Mouse (Mus musculus) midbrain, embryonic 13.5 days (tissue): ENCODE results near the gene Cldn13. TPM values are rescaled to one million over a fixed set of nuclear protein-coding genes. Genes with fewer than 3 reads are reported as not detected.
A peak's percentile ranks its signal among the peaks of the same experiment; 100 is the strongest.

Source experiments
- ATAC-seq: fragments of 200-750 bp; cut with Nextera tagmentation; 2 replicates; pipeline ENCODE4 v1.8.0; 2017; ENCODE audit warnings: mild to moderate bottlenecking, moderate TSS enrichment, moderate library complexity
- H3K27ac ChIP-seq: fragments of 300-500 bp; sonication (generic); 2 replicates; pipeline ENCODE4 v1.5.1; 2015; ENCODE audit warnings: inconsistent platforms, mild to moderate bottlenecking, moderate library complexity
- H3K27me3 ChIP-seq: fragments of 300-500 bp; sonication (generic); 2 replicates; pipeline ENCODE4 v1.6.1; 2015; ENCODE audit warnings: mild to moderate bottlenecking, inconsistent platforms
- H3K36me3 ChIP-seq: fragments of 300-500 bp; sonication (generic); 2 replicates; pipeline ENCODE4 v1.6.1; 2015; ENCODE audit warnings: mild to moderate bottlenecking, inconsistent platforms
- H3K4me1 ChIP-seq: fragments of 300-500 bp; sonication (generic); replicated peaks from 2 replicates; pipeline ENCODE4 v1.6.1; 2015; ENCODE audit warnings: inconsistent platforms
- H3K4me2 ChIP-seq: fragments of 300-500 bp; sonication (generic); replicated peaks from 2 replicates; pipeline ENCODE4 v1.6.1; 2015; ENCODE audit warnings: moderate library complexity, mild to moderate bottlenecking, inconsistent platforms
- H3K4me3 ChIP-seq: fragments of 300-500 bp; sonication (generic); replicated peaks from 2 replicates; pipeline ENCODE4 v1.5.1; 2015; ENCODE audit warnings: mild to moderate bottlenecking, inconsistent platforms
- H3K9ac ChIP-seq: fragments of 300-500 bp; sonication (generic); replicated peaks from 2 replicates; pipeline ENCODE4 v1.6.1; 2015; ENCODE audit warnings: mild to moderate bottlenecking, inconsistent platforms
- H3K9me3 ChIP-seq: fragments of 300-500 bp; sonication (generic); 2 replicates; pipeline ENCODE4 v1.6.1; 2016; ENCODE audit warnings: mild to moderate bottlenecking, inconsistent platforms
- WGBS: fragments of 180-500 bp; shearing (Covaris S2); methylation state at CpG from one replicate; pipeline ENCODE4 v1.1.7; 2015; 5-methylcytosine and 5-hydroxymethylcytosine counted together
- polyA plus RNA-seq: library from polyadenylated mRNA; unstranded; fragments of >200 nt; fragmentation: Nextera tagmentation; extraction: Ambion mirVana; gene quantifications from 2 replicates; pipeline ENCODE4 v1.2.1, GENCODE M21; 2015

Gene Cldn13
- polyA plus RNA-seq, 1 experiment from 2014 or later = 0.35 TPM

DNA sequence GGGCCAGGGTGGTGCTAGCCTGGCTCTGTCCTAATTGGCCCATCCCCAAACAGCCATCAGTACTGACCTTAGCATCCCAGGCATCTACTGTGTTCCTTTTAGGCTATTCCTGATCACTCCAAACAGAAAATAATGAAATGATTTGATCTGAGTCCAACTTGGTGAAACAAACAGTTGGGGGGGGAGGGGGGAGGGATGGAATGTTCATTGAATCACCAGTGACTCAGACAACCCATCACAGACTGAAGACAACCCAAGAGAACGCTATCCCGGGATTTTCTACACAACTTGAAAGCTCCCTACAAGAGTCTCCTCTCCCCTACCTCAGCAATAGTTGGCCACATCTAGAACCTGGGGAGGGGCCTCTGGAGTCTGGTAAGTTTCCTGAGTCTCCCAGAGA lies 3.4 kb downstream of the Cldn13 start:
- no peaks in the 10 kb centered on the region for H3K27me3 ChIP-seq
- no peaks in the 10 kb centered on the region for H3K36me3 ChIP-seq
- H3K4me1 ChIP-seq = no peaks in the 10 kb centered on the region
- no peak overlapping the region for H3K27ac ChIP-seq
- no peaks in the 10 kb centered on the region for H3K9me3 ChIP-seq
- no peak overlapping the region for H3K4me2 ChIP-seq
- no peak overlapping the region for H3K4me3 ChIP-seq
- ATAC-seq = no peak
- no peak overlapping the region for H3K9ac ChIP-seq
- 89% methylated on average over 2 of the region's 2 CpGs for WGBS

DNA sequence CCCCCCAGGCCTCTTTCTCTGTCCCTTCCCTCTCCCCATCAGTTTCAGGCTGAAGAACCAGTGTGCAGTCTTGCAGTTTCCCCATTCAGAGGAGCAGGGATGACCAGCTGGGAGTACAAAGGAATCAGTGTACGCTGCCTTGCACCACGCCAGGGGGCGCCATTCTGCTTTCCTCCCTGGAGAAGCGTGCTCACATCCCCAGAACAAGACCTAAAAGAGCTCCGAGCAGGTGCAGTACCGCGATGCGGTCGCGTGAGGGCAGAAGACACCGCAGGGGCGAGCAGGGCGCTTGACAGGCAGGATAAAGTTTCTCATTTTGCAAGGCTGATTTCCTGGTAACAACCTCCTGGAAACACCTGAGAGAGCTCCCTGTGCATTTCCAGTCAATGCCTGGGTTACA lies 8.2 kb downstream of the Cldn13 start:
- peak; percentile 76 for ATAC-seq

DNA sequence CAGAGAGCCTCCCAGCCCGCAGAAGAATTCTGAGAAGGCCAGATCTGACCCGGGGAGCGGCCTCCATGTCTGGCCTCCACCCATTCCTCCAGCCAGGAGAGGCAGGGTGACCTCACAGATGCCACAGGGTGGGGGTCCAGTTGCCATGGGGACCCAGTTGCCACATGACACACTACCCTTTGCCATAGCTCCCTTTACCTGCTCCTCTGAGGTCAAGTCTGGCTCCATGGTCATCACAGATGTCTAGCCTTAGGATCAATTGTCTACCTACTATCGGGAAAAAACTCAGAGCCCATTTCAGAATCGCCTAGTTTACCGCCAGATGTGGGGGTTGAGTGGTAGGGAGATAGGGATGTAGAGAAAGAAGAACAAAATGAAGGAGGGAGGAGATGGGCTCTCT lies 8.7 kb downstream of the Cldn13 start, which contains the start of gene Tmem270:
Tmem270 (minus strand) TSS at position 101 of the 400 bp plus-strand sequence.
- H3K9me3 ChIP-seq = no peaks in the 10 kb centered on the region
- H3K9ac ChIP-seq = no peak within 1 kb of the TSS
- H3K27ac ChIP-seq = no peak within 1 kb of the TSS
- H3K4me2 ChIP-seq = no peak within 1 kb of the TSS
- no peaks in the 10 kb centered on the region for H3K27me3 ChIP-seq
- no peak for ATAC-seq
- WGBS = 82% methylated on average over 6 of the region's 6 CpGs
- no peak within 1 kb of the TSS for H3K4me3 ChIP-seq
- no peaks in the 10 kb centered on the region for H3K36me3 ChIP-seq
- no peaks in the 10 kb centered on the region for H3K4me1 ChIP-seq

More for the DNA sequence above, 8.2 kb downstream of the Cldn13 start:
- no peaks in the 10 kb centered on the region for H3K4me1 ChIP-seq
- no peaks in the 10 kb centered on the region for H3K9me3 ChIP-seq
- H3K9ac ChIP-seq = no peak overlapping the region
- H3K27me3 ChIP-seq = no peaks in the 10 kb centered on the region
- no peak overlapping the region for H3K27ac ChIP-seq
- no peak overlapping the region for H3K4me3 ChIP-seq
- H3K4me2 ChIP-seq = no peak overlapping the region
- H3K36me3 ChIP-seq = no peaks in the 10 kb centered on the region
- WGBS = 0% methylated on average over 13 of the region's 13 CpGs

DNA sequence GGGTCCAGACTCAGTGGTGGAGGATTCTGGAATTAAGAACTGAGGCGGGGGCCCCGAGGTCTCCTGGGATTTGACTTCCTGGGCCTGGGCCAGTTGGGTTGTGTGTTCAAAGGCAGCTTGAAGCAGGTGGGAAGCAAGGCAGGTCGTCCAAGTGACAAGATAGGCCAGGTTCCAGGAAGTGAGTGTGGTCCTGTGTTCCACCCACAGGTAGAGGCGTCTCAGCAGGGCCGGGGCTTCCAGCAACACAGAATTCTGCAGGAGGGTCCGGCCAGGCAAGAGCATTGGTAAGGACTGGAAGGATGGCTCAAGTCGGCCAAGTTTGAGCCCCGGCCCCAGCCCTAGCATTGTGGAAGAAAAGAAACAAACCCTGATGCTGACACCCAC lies 13.7 kb downstream of the Cldn13 start:
- Histone ChIP-seq H3K36me3 (no peaks in the 10 kb centered on the region), H3K9ac (no peak overlapping the region), H3K4me3 (no peak overlapping the region), H3K27ac (no peak overlapping the region), H3K4me2 (no peak overlapping the region), H3K4me1 (no peaks in the 10 kb centered on the region), H3K9me3 (no peaks in the 10 kb centered on the region), H3K27me3 (no peaks in the 10 kb centered on the region)
- WGBS = 68% methylated on average over 8 of the region's 8 CpGs
- no peak for ATAC-seq

DNA sequence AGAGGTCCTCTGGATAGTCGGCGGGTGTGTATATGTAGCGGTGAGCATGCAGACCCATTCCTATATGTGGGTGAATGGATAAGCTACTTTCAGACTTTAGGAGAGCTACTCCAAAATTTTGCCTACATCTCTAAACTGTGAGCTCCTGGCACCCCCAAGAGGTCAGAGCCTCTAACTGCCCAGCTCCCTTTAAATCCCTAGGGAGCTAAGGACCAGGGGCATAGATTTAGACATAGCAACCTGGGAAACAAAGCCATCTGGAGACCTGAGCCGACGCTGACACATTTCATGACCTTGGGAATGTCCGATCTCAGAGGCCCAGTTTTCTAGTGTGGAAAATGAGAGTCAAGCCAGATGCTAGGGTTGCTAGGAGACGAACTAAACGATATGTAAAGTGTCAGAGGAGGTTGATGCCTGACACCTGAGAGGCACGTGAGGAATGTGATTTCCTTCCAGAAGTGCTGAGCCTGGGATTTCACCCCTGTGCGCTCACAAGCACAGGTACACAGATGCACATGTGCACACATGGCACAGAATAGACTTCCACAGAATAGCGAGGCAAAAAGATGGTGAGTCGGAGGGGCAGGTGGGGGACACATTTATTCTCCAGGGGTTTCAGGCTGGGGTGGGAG lies 14.2 kb downstream of the Cldn13 start:
- Histone ChIP-seq H3K27ac (no peak overlapping the region), H3K36me3 (no peaks in the 10 kb centered on the region), H3K27me3 (no peaks in the 10 kb centered on the region), H3K4me3 (no peak overlapping the region), H3K9me3 (no peaks in the 10 kb centered on the region), H3K4me1 (no peaks in the 10 kb centered on the region), H3K9ac (no peak overlapping the region), H3K4me2 (no peak overlapping the region)
- peak; percentile 53; the same call in 1 of the 2 replicates for ATAC-seq
- 48% methylated on average over 12 of the region's 12 CpGs for WGBS

GRCm38 (mm10) chr5:134897596-134897995 lies 17.7 kb downstream of the Cldn13 start:
- Histone ChIP-seq H3K36me3 (no peaks in the 10 kb centered on the region), H3K9me3 (no peaks in the 10 kb centered on the region), H3K27ac (no peak overlapping the region), H3K4me1 (no peaks in the 10 kb centered on the region), H3K9ac (no peak overlapping the region), H3K4me3 (no peak overlapping the region), H3K4me2 (no peak overlapping the region), H3K27me3 (no peaks in the 10 kb centered on the region)
- WGBS = 87% methylated on average over 17 of the region's 17 CpGs
- ATAC-seq = no peak

GRCm38 (mm10) chr5:134896965-134897364 lies 18.4 kb downstream of the Cldn13 start:
- H3K4me3 ChIP-seq = no peak overlapping the region
- no peak for ATAC-seq
- H3K27ac ChIP-seq = no peak overlapping the region
- WGBS = 75% methylated on average over 8 of the region's 8 CpGs
- no peaks in the 10 kb centered on the region for H3K9me3 ChIP-seq
- H3K4me2 ChIP-seq = no peak overlapping the region
- H3K4me1 ChIP-seq = no peaks in the 10 kb centered on the region
- H3K9ac ChIP-seq = no peak overlapping the region
- H3K27me3 ChIP-seq = no peaks in the 10 kb centered on the region
- no peaks in the 10 kb centered on the region for H3K36me3 ChIP-seq

DNA sequence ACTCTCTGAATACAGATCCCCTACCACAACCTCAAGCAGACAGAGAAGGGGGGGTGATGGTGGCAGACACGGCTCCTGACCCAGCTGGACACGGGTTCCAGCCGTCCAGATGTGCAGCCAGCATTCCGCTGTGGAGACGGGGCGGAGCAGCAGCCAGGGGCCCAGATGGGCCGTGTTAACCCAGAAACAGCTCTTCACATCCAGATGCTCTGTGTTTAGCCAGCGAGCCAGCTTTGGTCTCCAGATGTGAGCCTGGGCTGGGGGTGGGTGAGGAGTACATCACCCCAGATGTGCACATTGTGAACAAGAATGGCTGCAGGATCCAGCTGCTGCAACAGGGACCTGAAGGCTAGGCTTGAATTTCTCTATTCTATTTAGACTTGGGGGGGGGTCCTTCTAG lies 20.0 kb downstream of the Cldn13 start:
- Histone ChIP-seq H3K27me3 (no peaks in the 10 kb centered on the region), H3K36me3 (no peaks in the 10 kb centered on the region), H3K27ac (no peak overlapping the region), H3K4me2 (no peak overlapping the region), H3K4me3 (no peak overlapping the region), H3K4me1 (no peaks in the 10 kb centered on the region), H3K9me3 (no peaks in the 10 kb centered on the region), H3K9ac (no peak overlapping the region)
- no peak for ATAC-seq
- WGBS = 80% methylated on average over 8 of the region's 8 CpGs

DNA sequence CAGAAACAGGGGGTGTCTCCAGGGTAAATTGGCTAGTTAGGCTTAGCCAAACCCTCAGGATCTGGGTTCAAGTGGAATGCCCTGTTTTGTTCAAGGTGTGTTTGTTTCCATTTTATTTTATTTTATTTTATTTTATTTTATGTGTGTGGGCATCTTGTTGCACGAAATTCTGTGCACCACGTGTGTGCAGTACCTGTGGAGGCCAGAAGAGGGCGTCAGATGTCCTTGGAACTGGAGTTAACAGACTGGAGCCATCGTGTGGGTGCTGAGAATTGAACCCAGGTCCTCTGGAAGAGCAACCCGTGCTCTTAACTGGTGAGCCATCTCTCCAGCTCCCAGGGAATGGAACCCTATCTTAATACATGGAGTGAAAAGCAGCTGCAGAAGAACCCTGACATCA lies 22.6 kb downstream of the Cldn13 start:
- no peaks in the 10 kb centered on the region for H3K36me3 ChIP-seq
- no peak overlapping the region for H3K27ac ChIP-seq
- no peak for ATAC-seq
- no peaks in the 10 kb centered on the region for H3K27me3 ChIP-seq
- H3K4me2 ChIP-seq = no peak overlapping the region
- no peak overlapping the region for H3K4me3 ChIP-seq
- 80% methylated on average over 5 of the region's 5 CpGs for WGBS
- no peak overlapping the region for H3K9ac ChIP-seq
- H3K9me3 ChIP-seq = no peaks in the 10 kb centered on the region
- H3K4me1 ChIP-seq = no peaks in the 10 kb centered on the region; the same call in 1 of the 2 replicates

DNA sequence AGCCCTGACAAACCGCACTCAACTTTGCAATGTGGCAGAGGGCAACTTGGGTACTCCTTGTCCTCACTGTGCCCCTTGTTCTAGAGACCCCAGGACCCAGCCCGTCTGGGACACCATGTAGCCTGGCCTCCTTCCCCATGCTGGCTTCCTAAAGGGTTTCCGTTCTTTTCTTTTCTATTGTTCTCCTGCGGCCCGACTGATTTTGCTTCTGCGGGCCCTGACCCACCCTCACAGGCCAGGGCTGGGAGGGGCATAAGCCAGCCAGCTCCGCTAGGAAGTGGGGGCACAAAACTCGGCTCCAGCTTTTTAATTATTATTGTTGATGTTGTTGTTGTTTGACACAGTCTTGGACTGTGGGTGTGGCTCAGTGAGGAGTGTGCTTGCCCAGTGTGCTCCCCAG lies 23.8 kb downstream of the Cldn13 start:
- Histone ChIP-seq H3K4me3 (no peak overlapping the region), H3K27ac (no peak overlapping the region), H3K4me1 (no peaks in the 10 kb centered on the region; the same call in 1 of the 2 replicates), H3K27me3 (no peaks in the 10 kb centered on the region), H3K9ac (no peak overlapping the region), H3K4me2 (no peak overlapping the region), H3K9me3 (no peaks in the 10 kb centered on the region), H3K36me3 (no peaks in the 10 kb centered on the region)
- no peak for ATAC-seq
- WGBS = 65% methylated on average over 8 of the region's 8 CpGs

DNA sequence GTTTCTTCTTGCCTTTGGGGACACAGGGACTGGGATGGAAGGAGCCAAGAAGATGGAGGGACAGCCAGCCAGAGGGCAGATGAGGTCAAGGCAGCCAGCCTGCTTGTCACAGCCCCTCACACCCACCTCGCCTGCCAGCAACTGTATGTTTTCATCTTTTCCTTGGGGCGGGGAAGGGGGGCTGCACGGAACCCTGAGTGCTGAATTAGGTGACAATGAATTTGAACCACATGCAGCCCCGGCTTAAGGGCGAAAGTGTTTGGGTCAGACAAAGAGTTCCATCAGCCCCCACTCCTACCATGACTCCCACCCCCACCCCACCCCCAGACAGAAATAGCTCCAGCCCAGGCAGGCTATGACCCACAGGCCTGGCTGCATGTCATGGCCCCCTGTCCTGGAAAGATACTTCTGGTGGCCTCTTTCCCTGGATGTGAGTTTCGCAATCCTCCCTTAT lies 24.7 kb downstream of the Cldn13 start:
- ATAC-seq = no peak
- H3K27ac ChIP-seq = no peak overlapping the region
- H3K36me3 ChIP-seq = no peaks in the 10 kb centered on the region
- H3K9me3 ChIP-seq = no peaks in the 10 kb centered on the region
- no peak overlapping the region for H3K4me3 ChIP-seq
- no peak overlapping the region for H3K4me2 ChIP-seq
- H3K4me1 ChIP-seq = no peaks in the 10 kb centered on the region; the same call in 1 of the 2 replicates
- WGBS = 85% methylated on average over 6 of the region's 6 CpGs
- H3K9ac ChIP-seq = no peak overlapping the region
- no peaks in the 10 kb centered on the region for H3K27me3 ChIP-seq

DNA sequence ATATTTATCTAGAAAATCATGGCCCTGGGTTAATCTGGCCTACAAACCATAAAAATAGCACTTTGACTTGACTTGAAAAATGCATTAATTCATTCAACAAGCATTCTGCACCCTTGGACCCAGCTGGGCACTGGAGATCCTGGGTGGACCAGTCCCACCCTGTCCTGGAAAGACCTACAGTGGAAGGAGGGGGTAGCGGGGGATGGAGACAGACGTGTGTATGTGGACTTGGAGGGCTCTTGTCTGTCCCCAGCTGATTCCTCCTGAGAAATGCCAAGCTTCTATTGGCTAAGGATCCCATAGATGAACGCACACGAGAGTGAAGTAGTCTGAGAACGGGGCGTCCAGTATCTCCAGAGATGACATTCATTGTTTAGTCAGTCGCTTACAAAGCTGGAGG lies 26.8 kb downstream of the Cldn13 start:
- Histone ChIP-seq H3K27ac (no peak overlapping the region), H3K4me2 (no peak overlapping the region), H3K4me3 (no peak overlapping the region), H3K9me3 (no peaks in the 10 kb centered on the region), H3K4me1 (no peaks in the 10 kb centered on the region; the same call in 1 of the 2 replicates), H3K36me3 (no peaks in the 10 kb centered on the region), H3K9ac (no peak overlapping the region), H3K27me3 (no peaks in the 10 kb centered on the region)
- whole genome bisulfite sequencing = 89% methylated on average over 7 of the region's 7 CpGs
- no peak for ATAC-seq
